Mouse (Mus musculus): ENCODE data around the gene Pef1. TPM values are rescaled to one million over a fixed set of nuclear protein-coding genes. Genes with fewer than 3 reads are reported as not detected.

Pef1 gene
- total RNA-seq (2014; rRNA removed) (23.1 and 30.1 TPM in 2 replicates), polyA plus RNA-seq (2012; rRNA removed) (77.2 and 79.8 TPM in 2 replicates)

DNA sequence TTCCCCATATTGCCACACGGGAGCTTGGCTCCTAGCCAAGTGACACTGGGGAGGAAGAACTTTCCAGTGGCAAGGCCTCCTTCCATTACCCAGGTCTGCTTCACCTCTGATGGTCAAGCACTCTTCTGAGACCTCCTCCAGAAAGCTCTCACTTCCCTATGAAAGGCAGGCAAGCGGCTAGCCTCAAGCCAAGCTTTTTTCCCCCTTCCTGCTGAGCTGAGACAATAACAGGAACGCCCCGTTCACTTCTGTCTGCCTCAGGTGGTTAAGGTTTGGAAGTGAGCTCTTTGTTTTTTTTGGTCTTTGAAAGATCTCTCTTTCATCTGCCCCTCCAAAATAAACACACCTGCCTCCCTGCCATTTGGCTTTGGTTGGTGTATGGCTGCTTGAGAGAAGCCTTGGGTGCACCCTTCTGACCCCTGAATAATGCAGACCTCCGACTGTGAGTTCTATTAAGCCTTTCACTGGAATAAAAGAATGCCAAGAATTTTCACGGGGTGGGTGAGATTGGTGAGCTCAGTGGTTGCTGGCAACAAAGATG is at the start of gene Pef1:
Gene Pef1 (plus strand): TSS at position 448 of the 541 bp plus-strand sequence.
- Histone ChIP-seq H3K27ac (replicated peaks; ENCODE audit: insufficient read depth, low read depth, low read length) (no peak within 1 kb of the TSS), H3K4me1 (ENCODE audit: control insufficient read depth, insufficient read depth, low read length) (peaks cover 2% of the 10 kb centered on the region; the same call in 1 of the 2 replicates), H3K4me3 (ENCODE audit: insufficient read depth, low read depth, low read length) (no peak within 1 kb of the TSS), H3K9ac (ENCODE audit: low read depth, low read length) (no peak within 1 kb of the TSS), H3K79me2 (ENCODE audit: control insufficient read depth, insufficient read depth, low read length) (no peaks in the 10 kb centered on the region), H3K27me3 (ENCODE audit: control insufficient read depth, insufficient read depth, low read length) (no peaks in the 10 kb centered on the region), H3K36me3 (ENCODE audit: control insufficient read depth, insufficient read depth, low read length) (no peaks in the 10 kb centered on the region)
- WGBS: 38% methylated on average over 6 of the region's 6 CpGs
- TF ChIP-seq CTCF (IDR thresholded peaks at IDR 0.05; ENCODE audit: low read depth, low read length): no peak
- no peak for TF ChIP-seq POLR2A (IDR thresholded peaks at IDR 0.05; ENCODE audit: extremely low read depth, insufficient read depth, low read length)
- no peak for DNase-seq (ENCODE audit: extremely low read depth, low read depth, low spot score)

DNA sequence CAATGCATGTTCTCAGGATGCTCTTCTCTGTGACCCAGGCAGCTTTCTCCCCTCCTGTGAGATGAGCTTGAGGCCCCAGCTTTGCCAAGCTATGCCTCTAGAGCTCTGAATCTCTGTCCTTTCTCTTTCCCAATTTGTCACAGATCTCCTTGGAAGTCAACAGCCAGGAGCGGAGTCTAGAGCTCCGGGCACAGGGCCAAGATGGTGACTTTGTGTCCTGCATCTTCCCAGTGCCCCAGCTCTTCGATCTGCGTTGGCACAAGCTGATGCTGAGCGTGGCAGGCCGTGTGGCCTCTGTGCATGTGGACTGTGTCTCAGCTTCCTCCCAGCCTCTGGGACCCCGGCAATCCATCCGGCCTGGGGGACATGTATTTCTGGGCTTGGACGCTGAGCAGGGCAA is 49.2 kb upstream of the Pef1 start:
- DNase-seq (ENCODE audit: extremely low read depth, low read depth, low spot score): no peak
- H3K4me3 ChIP-seq (ENCODE audit: insufficient read depth, low read depth, low read length): no peak overlapping the region
- no peak overlapping the region for H3K27ac ChIP-seq (replicated peaks; ENCODE audit: insufficient read depth, low read depth, low read length)
- no peaks in the 10 kb centered on the region for H3K79me2 ChIP-seq (ENCODE audit: control insufficient read depth, insufficient read depth, low read length)
- TF ChIP-seq POLR2A (IDR thresholded peaks at IDR 0.05; ENCODE audit: extremely low read depth, insufficient read depth, low read length) (no peak), CTCF (IDR thresholded peaks at IDR 0.05; ENCODE audit: low read depth, low read length) (no peak)
- no peak overlapping the region for H3K9ac ChIP-seq (ENCODE audit: low read depth, low read length)
- H3K4me1 ChIP-seq (ENCODE audit: control insufficient read depth, insufficient read depth, low read length): no peaks in the 10 kb centered on the region
- 82% methylated on average over 9 of the region's 9 CpGs for WGBS
- H3K27me3 ChIP-seq (ENCODE audit: control insufficient read depth, insufficient read depth, low read length): no peaks in the 10 kb centered on the region
- no peaks in the 10 kb centered on the region for H3K36me3 ChIP-seq (ENCODE audit: control insufficient read depth, insufficient read depth, low read length)

DNA sequence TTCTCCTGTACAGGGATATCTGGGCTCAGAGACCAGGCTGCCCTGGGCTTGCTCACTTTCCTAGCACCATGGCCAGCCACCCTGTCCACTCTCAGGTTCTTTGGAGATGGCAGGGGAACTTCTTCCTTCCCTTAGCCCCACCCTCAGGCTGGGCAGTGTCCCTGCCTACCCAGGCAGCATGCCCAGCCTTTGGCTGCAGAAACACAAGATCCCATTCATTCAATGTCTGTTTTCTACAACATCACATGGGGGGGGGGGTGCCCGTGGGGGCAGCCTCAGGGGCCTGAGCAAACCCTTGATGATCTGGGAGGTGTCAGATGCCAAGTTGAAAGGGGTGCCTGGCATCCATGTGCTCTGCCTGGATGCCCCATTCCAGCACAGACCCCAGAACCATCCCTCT is 47.6 kb upstream of the Pef1 start:
- DNase-seq (ENCODE audit: extremely low read depth, low read depth, low spot score): no peak
- Histone ChIP-seq H3K9ac (ENCODE audit: low read depth, low read length) (no peak overlapping the region), H3K36me3 (ENCODE audit: control insufficient read depth, insufficient read depth, low read length) (no peaks in the 10 kb centered on the region), H3K27ac (replicated peaks; ENCODE audit: insufficient read depth, low read depth, low read length) (no peak overlapping the region), H3K4me3 (ENCODE audit: insufficient read depth, low read depth, low read length) (no peak overlapping the region), H3K27me3 (ENCODE audit: control insufficient read depth, insufficient read depth, low read length) (no peaks in the 10 kb centered on the region), H3K79me2 (ENCODE audit: control insufficient read depth, insufficient read depth, low read length) (no peaks in the 10 kb centered on the region), H3K4me1 (ENCODE audit: control insufficient read depth, insufficient read depth, low read length) (no peaks in the 10 kb centered on the region)
- no peak for TF ChIP-seq CTCF (IDR thresholded peaks at IDR 0.05; ENCODE audit: low read depth, low read length)
- TF ChIP-seq POLR2A (IDR thresholded peaks at IDR 0.05; ENCODE audit: extremely low read depth, insufficient read depth, low read length): no peak
- WGBS: 21% methylated on average over 1 of the region's 1 CpGs

DNA sequence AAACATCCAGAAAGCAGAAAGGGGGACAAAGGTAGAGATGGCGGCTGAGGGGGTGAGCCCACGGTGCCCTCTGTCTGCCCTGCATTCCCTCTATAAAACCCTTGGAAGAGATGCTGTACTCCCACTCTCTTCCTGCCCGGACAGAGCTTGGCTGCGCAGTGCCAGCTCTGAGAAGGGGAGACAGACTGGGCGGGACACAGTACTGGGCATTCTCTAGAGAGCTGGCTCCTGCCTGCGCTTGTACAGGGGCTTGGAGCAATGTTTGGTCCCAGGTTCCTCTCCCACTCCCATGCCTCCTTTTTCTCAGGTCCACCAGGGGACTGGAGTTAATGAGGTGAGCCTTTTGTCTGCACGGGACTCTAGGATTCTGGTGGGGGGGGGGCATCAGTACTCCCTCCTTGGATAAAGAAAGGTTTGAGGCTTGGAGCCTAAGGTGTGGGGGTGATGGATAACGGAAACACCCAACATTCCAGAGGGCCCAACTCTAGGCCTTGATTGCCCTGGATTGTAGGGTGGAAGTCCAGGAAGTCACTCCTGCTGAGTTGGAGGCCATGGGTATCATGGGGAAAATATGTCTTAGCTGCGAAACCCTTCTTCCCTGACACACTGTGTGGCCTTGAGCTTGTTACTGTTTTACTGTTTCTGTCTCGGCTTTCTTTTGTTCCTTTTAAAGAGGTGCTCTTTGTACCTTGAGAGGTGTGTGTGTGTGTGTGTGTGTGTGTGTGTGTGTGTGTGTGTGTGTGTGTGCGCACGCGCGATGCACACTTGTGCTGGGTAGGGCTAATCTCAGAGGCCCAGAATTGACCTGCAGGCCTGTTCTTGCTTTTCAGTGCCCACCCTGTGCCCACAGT is 47.0 kb upstream of the Pef1 start:
- H3K4me1 ChIP-seq (ENCODE audit: control insufficient read depth, insufficient read depth, low read length): no peaks in the 10 kb centered on the region
- 85% methylated on average over 14 of the region's 14 CpGs for WGBS
- H3K79me2 ChIP-seq (ENCODE audit: control insufficient read depth, insufficient read depth, low read length): no peaks in the 10 kb centered on the region
- H3K4me3 ChIP-seq (ENCODE audit: insufficient read depth, low read depth, low read length): no peak overlapping the region
- no peak overlapping the region for H3K27ac ChIP-seq (replicated peaks; ENCODE audit: insufficient read depth, low read depth, low read length)
- H3K9ac ChIP-seq (ENCODE audit: low read depth, low read length): no peak overlapping the region
- H3K36me3 ChIP-seq (ENCODE audit: control insufficient read depth, insufficient read depth, low read length): no peaks in the 10 kb centered on the region
- DNase-seq (ENCODE audit: extremely low read depth, low read depth, low spot score): no peak
- no peak for TF ChIP-seq POLR2A (IDR thresholded peaks at IDR 0.05; ENCODE audit: extremely low read depth, insufficient read depth, low read length)
- no peak for TF ChIP-seq CTCF (IDR thresholded peaks at IDR 0.05; ENCODE audit: low read depth, low read length)
- H3K27me3 ChIP-seq (ENCODE audit: control insufficient read depth, insufficient read depth, low read length): no peaks in the 10 kb centered on the region

DNA sequence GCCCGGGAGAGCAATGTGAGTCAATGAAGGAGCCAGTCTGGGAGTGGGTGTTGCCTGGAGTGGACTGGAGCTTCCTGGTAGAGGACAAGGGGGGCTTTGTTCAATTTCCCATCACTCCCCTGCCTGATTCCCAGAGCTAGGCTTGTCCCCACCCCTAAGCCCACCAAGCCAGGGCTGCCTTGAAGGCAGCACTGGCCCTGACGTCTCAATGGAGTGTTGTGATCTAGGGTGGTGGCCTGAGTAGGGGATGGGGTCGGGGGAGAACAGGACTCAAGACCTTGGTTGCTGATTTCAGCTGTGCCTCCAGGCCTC is 46.4 kb upstream of the Pef1 start:
- Histone ChIP-seq H3K27me3 (ENCODE audit: control insufficient read depth, insufficient read depth, low read length) (no peaks in the 10 kb centered on the region), H3K4me1 (ENCODE audit: control insufficient read depth, insufficient read depth, low read length) (no peaks in the 10 kb centered on the region), H3K27ac (replicated peaks; ENCODE audit: insufficient read depth, low read depth, low read length) (no peak overlapping the region), H3K36me3 (ENCODE audit: control insufficient read depth, insufficient read depth, low read length) (no peaks in the 10 kb centered on the region), H3K9ac (ENCODE audit: low read depth, low read length) (no peak overlapping the region), H3K4me3 (ENCODE audit: insufficient read depth, low read depth, low read length) (no peak overlapping the region), H3K79me2 (ENCODE audit: control insufficient read depth, insufficient read depth, low read length) (no peaks in the 10 kb centered on the region)
- no peak for TF ChIP-seq CTCF (IDR thresholded peaks at IDR 0.05; ENCODE audit: low read depth, low read length)
- TF ChIP-seq POLR2A (IDR thresholded peaks at IDR 0.05; ENCODE audit: extremely low read depth, insufficient read depth, low read length): no peak
- 84% methylated on average over 3 of the region's 3 CpGs for WGBS
- DNase-seq (ENCODE audit: extremely low read depth, low read depth, low spot score): no peak

DNA sequence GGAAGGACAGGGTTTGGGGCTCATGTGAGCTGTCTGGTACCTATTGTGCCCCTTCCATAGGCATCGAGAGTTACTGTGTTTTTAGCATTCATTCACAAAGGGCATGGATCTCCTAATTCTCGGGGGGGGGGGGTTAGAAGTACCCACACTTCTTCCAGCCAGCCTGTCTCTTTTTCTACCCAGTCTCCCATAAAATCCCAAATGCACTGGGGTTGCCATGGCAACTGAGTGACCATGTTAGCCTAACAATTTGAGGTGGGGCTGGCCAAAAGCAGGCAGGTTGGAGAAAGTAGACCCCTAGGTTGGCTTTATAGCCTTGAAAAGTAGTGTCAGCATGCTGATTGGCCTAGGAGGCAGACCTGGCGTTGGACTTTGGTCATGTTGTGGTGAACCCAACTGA is 45.9 kb upstream of the Pef1 start:
- no peak overlapping the region for H3K9ac ChIP-seq (ENCODE audit: low read depth, low read length)
- no peak for DNase-seq (ENCODE audit: extremely low read depth, low read depth, low spot score)
- no peaks in the 10 kb centered on the region for H3K79me2 ChIP-seq (ENCODE audit: control insufficient read depth, insufficient read depth, low read length)
- H3K36me3 ChIP-seq (ENCODE audit: control insufficient read depth, insufficient read depth, low read length): no peaks in the 10 kb centered on the region
- H3K27ac ChIP-seq (replicated peaks; ENCODE audit: insufficient read depth, low read depth, low read length): no peak overlapping the region
- no peaks in the 10 kb centered on the region for H3K4me1 ChIP-seq (ENCODE audit: control insufficient read depth, insufficient read depth, low read length)
- H3K27me3 ChIP-seq (ENCODE audit: control insufficient read depth, insufficient read depth, low read length): no peaks in the 10 kb centered on the region
- TF ChIP-seq CTCF (IDR thresholded peaks at IDR 0.05; ENCODE audit: low read depth, low read length): no peak
- TF ChIP-seq POLR2A (IDR thresholded peaks at IDR 0.05; ENCODE audit: extremely low read depth, insufficient read depth, low read length): no peak
- H3K4me3 ChIP-seq (ENCODE audit: insufficient read depth, low read depth, low read length): no peak overlapping the region
- 71% methylated on average over 3 of the region's 3 CpGs for WGBS

Measured in liver, adult 2 months (tissue).